Mouse (Mus musculus): ENCODE measurements around the gene Lrmda. TPM values are rescaled to one million over a fixed set of nuclear protein-coding genes. Genes with fewer than 3 reads are reported as not detected.

Lrmda gene
- polyA plus RNA-seq, 1 experiment, result 20.1 TPM

- no peak for TF ChIP-seq CTCF (IDR thresholded peaks at IDR 0.05; ENCODE audit: low read depth, low read length)
- no peak for TF ChIP-seq POLR2A (IDR thresholded peaks at IDR 0.05; ENCODE audit: borderline replicate concordance, low read depth, low read length)
- peaks cover 13% of the 10 kb centered on the region for H3K4me1 ChIP-seq (ENCODE audit: control insufficient read depth, insufficient read depth, low read length)
- H3K4me3 ChIP-seq (ENCODE audit: insufficient read depth, low read length), result no peak overlapping the region
- no peak overlapping the region for H3K27ac ChIP-seq (ENCODE audit: insufficient read depth, low read depth, low read length)
Measured at GRCm38 (mm10) chr14:22750409-22750808, 730.9 kb downstream of the Lrmda start.

GRCm38 (mm10) chr14:22751290-22751689 lies 731.8 kb downstream of the Lrmda start:
- H3K4me1 ChIP-seq (ENCODE audit: control insufficient read depth, insufficient read depth, low read length), result peaks cover 9% of the 10 kb centered on the region
- no peak overlapping the region for H3K27ac ChIP-seq (ENCODE audit: insufficient read depth, low read depth, low read length)
- TF ChIP-seq CTCF (IDR thresholded peaks at IDR 0.05; ENCODE audit: low read depth, low read length) (no peak), POLR2A (IDR thresholded peaks at IDR 0.05; ENCODE audit: borderline replicate concordance, low read depth, low read length) (no peak)
- H3K4me3 ChIP-seq (ENCODE audit: insufficient read depth, low read length), result no peak overlapping the region

GRCm38 (mm10) chr14:22754633-22755032 lies 735.1 kb downstream of the Lrmda start:
- H3K4me1 ChIP-seq (ENCODE audit: control insufficient read depth, insufficient read depth, low read length), result peaks cover 15% of the 10 kb centered on the region

GRCm38 (mm10) chr14:22757493-22757892 lies 738.0 kb downstream of the Lrmda start:
- no peak overlapping the region for H3K27ac ChIP-seq (ENCODE audit: insufficient read depth, low read depth, low read length)
- peaks cover 18% of the 10 kb centered on the region for H3K4me1 ChIP-seq (ENCODE audit: control insufficient read depth, insufficient read depth, low read length)
- H3K4me3 ChIP-seq (ENCODE audit: insufficient read depth, low read length), result no peak overlapping the region
- TF ChIP-seq POLR2A (IDR thresholded peaks at IDR 0.05; ENCODE audit: borderline replicate concordance, low read depth, low read length), result no peak
- TF ChIP-seq CTCF (IDR thresholded peaks at IDR 0.05; ENCODE audit: low read depth, low read length), result no peak

More at GRCm38 (mm10) chr14:22754633-22755032, 735.1 kb downstream of the Lrmda start:
- no peak for TF ChIP-seq CTCF (IDR thresholded peaks at IDR 0.05; ENCODE audit: low read depth, low read length)
- TF ChIP-seq POLR2A (IDR thresholded peaks at IDR 0.05; ENCODE audit: borderline replicate concordance, low read depth, low read length), result no peak
- Histone ChIP-seq H3K27ac (ENCODE audit: insufficient read depth, low read depth, low read length) (no peak overlapping the region), H3K4me3 (ENCODE audit: insufficient read depth, low read length) (no peak overlapping the region)

GRCm38 (mm10) chr14:22759216-22759615 lies 739.7 kb downstream of the Lrmda start:
- TF ChIP-seq POLR2A (IDR thresholded peaks at IDR 0.05; ENCODE audit: borderline replicate concordance, low read depth, low read length) (no peak), CTCF (IDR thresholded peaks at IDR 0.05; ENCODE audit: low read depth, low read length) (no peak)
- no peak overlapping the region for H3K4me3 ChIP-seq (ENCODE audit: insufficient read depth, low read length)
- peaks cover 18% of the 10 kb centered on the region for H3K4me1 ChIP-seq (ENCODE audit: control insufficient read depth, insufficient read depth, low read length)
- H3K27ac ChIP-seq (ENCODE audit: insufficient read depth, low read depth, low read length), result peak overlapping the region; percentile 80

- Histone ChIP-seq H3K27ac (ENCODE audit: insufficient read depth, low read depth, low read length) (peak overlapping the region; percentile 87), H3K4me1 (ENCODE audit: control insufficient read depth, insufficient read depth, low read length) (peaks cover 18% of the 10 kb centered on the region), H3K4me3 (ENCODE audit: insufficient read depth, low read length) (no peak overlapping the region)
- TF ChIP-seq POLR2A (IDR thresholded peaks at IDR 0.05; ENCODE audit: borderline replicate concordance, low read depth, low read length), result no peak
- no peak for TF ChIP-seq CTCF (IDR thresholded peaks at IDR 0.05; ENCODE audit: low read depth, low read length)
Measured at GRCm38 (mm10) chr14:22759673-22760072, 740.2 kb downstream of the Lrmda start.

GRCm38 (mm10) chr14:22760241-22761039 lies 740.9 kb downstream of the Lrmda start:
- no peak for TF ChIP-seq POLR2A (IDR thresholded peaks at IDR 0.05; ENCODE audit: borderline replicate concordance, low read depth, low read length)
- no peak for TF ChIP-seq CTCF (IDR thresholded peaks at IDR 0.05; ENCODE audit: low read depth, low read length)
- peaks cover 18% of the 10 kb centered on the region for H3K4me1 ChIP-seq (ENCODE audit: control insufficient read depth, insufficient read depth, low read length)
- H3K4me3 ChIP-seq (ENCODE audit: insufficient read depth, low read length), result no peak overlapping the region
- peak overlapping the region; percentile 87 for H3K27ac ChIP-seq (ENCODE audit: insufficient read depth, low read depth, low read length)

- no peak overlapping the region for H3K4me3 ChIP-seq (ENCODE audit: insufficient read depth, low read length)
- no peak for TF ChIP-seq POLR2A (IDR thresholded peaks at IDR 0.05; ENCODE audit: borderline replicate concordance, low read depth, low read length)
- no peak overlapping the region for H3K27ac ChIP-seq (ENCODE audit: insufficient read depth, low read depth, low read length)
- H3K4me1 ChIP-seq (ENCODE audit: control insufficient read depth, insufficient read depth, low read length), result peaks cover 5% of the 10 kb centered on the region
Measured at GRCm38 (mm10) chr14:22781709-22782108, 762.2 kb downstream of the Lrmda start.

GRCm38 (mm10) chr14:22782365-22782764 lies 762.9 kb downstream of the Lrmda start:
- Histone ChIP-seq H3K4me3 (ENCODE audit: insufficient read depth, low read length) (no peak overlapping the region), H3K4me1 (ENCODE audit: control insufficient read depth, insufficient read depth, low read length) (peaks cover 5% of the 10 kb centered on the region), H3K27ac (ENCODE audit: insufficient read depth, low read depth, low read length) (no peak overlapping the region)
- TF ChIP-seq POLR2A (IDR thresholded peaks at IDR 0.05; ENCODE audit: borderline replicate concordance, low read depth, low read length) (no peak), CTCF (IDR thresholded peaks at IDR 0.05; ENCODE audit: low read depth, low read length) (no peak)
